Mouse (Mus musculus) forebrain, embryonic 13.5 days (tissue): Measurements from ENCODE around the gene Irs2. TPM values are rescaled to one million over a fixed set of nuclear protein-coding genes. Genes with fewer than 3 reads are reported as not detected.
A peak's percentile ranks its signal among the peaks of the same experiment; 100 is the strongest.

Experiments used
- ATAC-seq: fragments of 200-750 bp; cut with Nextera tagmentation; 2 replicates; pipeline ENCODE4 v1.8.0; 2017
- H3K27ac ChIP-seq: fragments of 300-500 bp; sonication (generic); 2 replicates; pipeline ENCODE4 v1.5.1; 2015; ENCODE audit warnings: inconsistent platforms, mild to moderate bottlenecking, moderate library complexity
- H3K27me3 ChIP-seq: fragments of 300-500 bp; sonication (generic); 2 replicates; pipeline ENCODE4 v1.6.1; 2015; ENCODE audit warnings: mild to moderate bottlenecking, inconsistent platforms
- H3K36me3 ChIP-seq: fragments of 300-500 bp; sonication (generic); 2 replicates; pipeline ENCODE4 v1.6.1; 2015; ENCODE audit warnings: mild to moderate bottlenecking, inconsistent platforms; ENCODE audit not compliant: poor library complexity, severe bottlenecking
- H3K4me1 ChIP-seq: fragments of 300-500 bp; sonication (generic); 2 replicates; pipeline ENCODE4 v1.6.1; 2015; ENCODE audit warnings: inconsistent platforms
- H3K4me2 ChIP-seq: fragments of 300-500 bp; sonication (generic); 2 replicates; pipeline ENCODE4 v1.6.1; 2015; ENCODE audit warnings: inconsistent platforms, mild to moderate bottlenecking, moderate library complexity
- H3K4me3 ChIP-seq: fragments of 300-500 bp; sonication (generic); 2 replicates; pipeline ENCODE4 v1.5.1; 2015; ENCODE audit warnings: mild to moderate bottlenecking, inconsistent platforms
- H3K9ac ChIP-seq: fragments of 300-500 bp; sonication (generic); 2 replicates; pipeline ENCODE4 v1.6.1; 2015; ENCODE audit warnings: mild to moderate bottlenecking, inconsistent platforms
- H3K9me3 ChIP-seq: fragments of 300-500 bp; sonication (generic); replicated peaks from 2 replicates; pipeline ENCODE4 v1.6.1; 2016; ENCODE audit warnings: inconsistent platforms
- WGBS: fragments of 180-500 bp; shearing (Covaris S2); methylation state at CpG from one replicate; pipeline ENCODE4 v1.1.7; 2015; 5-methylcytosine and 5-hydroxymethylcytosine counted together
- polyA plus RNA-seq: library from polyadenylated mRNA; unstranded; fragments of >200 nt; fragmentation: Nextera tagmentation; extraction: Ambion mirVana; gene quantifications from 2 replicates; pipeline ENCODE4 v1.2.1, GENCODE M21; 2015

Irs2 gene
- polyA plus RNA-seq = 4.5 and 5.2 TPM in 2 replicates

DNA sequence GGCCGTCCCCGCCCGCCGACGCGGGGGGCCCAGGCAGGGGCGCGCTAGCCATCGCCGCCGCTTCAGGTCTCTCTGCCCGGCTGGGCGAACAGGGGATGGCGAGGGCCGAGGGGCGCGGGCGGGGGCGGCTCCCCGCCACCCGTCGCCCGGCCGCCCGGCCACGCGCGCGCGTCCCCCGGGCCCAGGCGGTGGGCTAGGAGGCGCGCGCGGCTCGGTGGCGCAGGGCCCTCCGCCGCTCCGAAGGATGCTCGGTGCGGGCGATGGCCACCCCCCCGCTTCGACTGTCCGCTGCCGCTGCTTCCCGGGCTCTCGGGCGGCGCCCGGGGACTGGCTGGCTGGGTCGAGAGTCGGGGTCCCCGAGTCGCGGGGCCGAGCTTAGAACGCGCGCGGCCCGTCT, at the start of gene Irs2:
Gene Irs2 (minus strand): TSS at position 80 of the 397 bp plus-strand sequence.
- H3K4me1 ChIP-seq = peaks cover 64% of the 10 kb centered on the region
- peak within 1 kb of the TSS; percentile 93 for H3K9ac ChIP-seq
- H3K27me3 ChIP-seq = no peaks in the 10 kb centered on the region; the same call in 1 of the 2 replicates
- WGBS = 0% methylated on average over 43 of the region's 64 CpGs
- peak; percentile 5 for ATAC-seq
- peak within 1 kb of the TSS; percentile 99 for H3K27ac ChIP-seq
- peak within 1 kb of the TSS; percentile 83 for H3K4me3 ChIP-seq
- H3K4me2 ChIP-seq = peak within 1 kb of the TSS; percentile 90
- H3K9me3 ChIP-seq = no peaks in the 10 kb centered on the region
- H3K36me3 ChIP-seq = peaks cover 13% of the 10 kb centered on the region

DNA sequence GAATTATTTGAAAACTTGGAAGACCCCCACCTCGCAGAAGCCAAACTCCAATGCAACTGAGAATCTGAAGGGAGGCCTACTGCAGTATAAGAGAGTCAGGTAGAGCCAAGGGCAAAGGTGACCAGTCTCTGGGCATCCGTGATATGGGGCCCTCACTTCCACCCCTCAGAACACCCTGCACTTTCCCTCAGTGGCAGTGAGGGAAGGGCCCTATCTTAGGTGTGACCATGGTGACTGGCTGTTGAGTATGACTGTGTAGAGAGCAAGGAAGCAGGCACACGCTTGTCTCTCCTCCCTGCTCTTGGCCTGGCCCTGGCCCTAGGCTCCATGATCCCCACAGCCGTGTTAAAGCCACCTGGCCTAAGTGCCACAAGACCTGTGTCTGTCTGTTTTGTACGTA, 48.4 kb upstream of the Irs2 start:
- H3K4me1 ChIP-seq = no peaks in the 10 kb centered on the region
- no peak overlapping the region for H3K4me2 ChIP-seq
- no peaks in the 10 kb centered on the region for H3K9me3 ChIP-seq
- H3K9ac ChIP-seq = no peak overlapping the region
- H3K36me3 ChIP-seq = no peaks in the 10 kb centered on the region
- H3K4me3 ChIP-seq = no peak overlapping the region
- WGBS = 90% methylated on average over 5 of the region's 5 CpGs
- no peak for ATAC-seq
- no peak overlapping the region for H3K27ac ChIP-seq
- no peaks in the 10 kb centered on the region for H3K27me3 ChIP-seq

DNA sequence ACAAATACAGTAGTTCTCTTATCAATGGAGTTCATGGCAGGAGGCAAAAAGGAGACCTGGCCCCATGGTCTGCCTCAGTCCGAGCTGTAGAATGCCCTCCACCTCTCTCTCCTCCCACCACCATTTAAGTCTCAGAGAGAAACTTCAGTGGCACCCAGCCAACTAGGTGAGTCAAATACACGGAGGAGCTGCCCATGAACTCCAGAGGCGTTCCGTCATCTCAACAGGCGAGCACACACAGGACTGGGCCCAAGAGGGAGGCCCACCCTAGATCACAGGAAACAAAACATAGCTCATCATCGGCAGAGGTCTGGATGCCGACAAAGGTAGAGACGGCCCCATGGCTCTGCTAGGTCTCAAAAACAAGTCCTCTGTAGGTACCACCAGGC, 47.9 kb upstream of the Irs2 start:
- no peak for ATAC-seq
- H3K9me3 ChIP-seq = no peaks in the 10 kb centered on the region
- H3K4me2 ChIP-seq = no peak overlapping the region
- no peak overlapping the region for H3K4me3 ChIP-seq
- no peaks in the 10 kb centered on the region for H3K27me3 ChIP-seq
- H3K4me1 ChIP-seq = no peaks in the 10 kb centered on the region
- no peaks in the 10 kb centered on the region for H3K36me3 ChIP-seq
- H3K9ac ChIP-seq = no peak overlapping the region
- WGBS = 88% methylated on average over 8 of the region's 8 CpGs
- no peak overlapping the region for H3K27ac ChIP-seq

DNA sequence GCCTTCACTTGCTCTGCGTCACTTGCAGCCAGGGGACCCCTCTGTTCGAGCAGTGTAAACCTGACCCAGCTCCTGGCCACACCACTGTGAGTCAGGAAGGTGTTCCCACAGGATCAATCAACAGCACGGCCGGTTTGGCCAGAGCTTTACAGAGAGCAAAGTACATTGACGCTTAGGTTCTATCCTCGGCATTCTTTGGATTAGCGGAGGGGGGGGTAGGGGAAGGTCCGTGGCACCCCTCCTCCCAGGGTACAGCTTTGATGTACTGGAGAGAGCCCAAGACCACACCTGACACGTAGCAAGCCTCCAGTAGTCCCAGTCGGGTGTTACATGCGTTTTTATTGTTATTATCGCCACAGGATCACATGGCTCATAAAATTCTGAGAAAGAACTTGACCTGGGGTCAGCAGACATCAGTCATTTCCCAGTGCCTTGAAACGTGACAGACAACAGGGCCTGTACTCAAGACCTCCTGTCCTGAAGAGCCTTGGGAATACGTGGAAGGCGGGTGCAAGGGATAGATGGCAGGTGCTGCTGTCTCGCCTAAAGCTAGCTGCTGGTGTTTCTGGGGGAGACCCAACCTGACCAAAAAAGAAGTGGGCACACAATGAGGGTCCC, 47.4 kb upstream of the Irs2 start:
- no peak for ATAC-seq
- Histone ChIP-seq H3K36me3 (no peaks in the 10 kb centered on the region), H3K9ac (no peak overlapping the region), H3K4me3 (no peak overlapping the region), H3K27me3 (no peaks in the 10 kb centered on the region), H3K4me1 (no peaks in the 10 kb centered on the region), H3K27ac (no peak overlapping the region), H3K9me3 (no peaks in the 10 kb centered on the region), H3K4me2 (no peak overlapping the region)
- 77% methylated on average over 16 of the region's 16 CpGs for WGBS

DNA sequence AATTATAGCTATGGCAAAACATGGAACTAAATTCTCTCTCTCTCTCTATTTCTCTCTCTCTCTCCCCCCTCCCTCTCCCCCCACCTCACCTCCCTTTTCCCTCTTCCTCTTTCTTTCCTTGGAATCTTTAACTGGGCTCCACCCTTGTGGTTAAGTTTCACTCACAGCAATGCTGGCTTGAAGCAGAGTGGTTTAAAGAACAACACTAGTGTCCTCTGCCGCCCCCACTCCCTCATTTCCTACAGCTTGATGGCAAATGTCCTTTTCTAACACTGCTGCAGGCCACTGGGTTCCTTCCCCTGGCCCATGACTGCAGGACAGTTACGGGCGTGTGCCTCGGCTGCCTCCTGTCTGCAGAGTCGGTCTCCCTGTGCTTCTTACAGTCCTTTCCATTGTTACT, 41.6 kb upstream of the Irs2 start:
- Histone ChIP-seq H3K4me3 (no peak overlapping the region), H3K27ac (no peak overlapping the region), H3K4me1 (no peaks in the 10 kb centered on the region), H3K4me2 (no peak overlapping the region), H3K9ac (no peak overlapping the region), H3K27me3 (no peaks in the 10 kb centered on the region), H3K36me3 (no peaks in the 10 kb centered on the region), H3K9me3 (no peaks in the 10 kb centered on the region)
- no peak for ATAC-seq
- WGBS = 64% methylated on average over 5 of the region's 5 CpGs

DNA sequence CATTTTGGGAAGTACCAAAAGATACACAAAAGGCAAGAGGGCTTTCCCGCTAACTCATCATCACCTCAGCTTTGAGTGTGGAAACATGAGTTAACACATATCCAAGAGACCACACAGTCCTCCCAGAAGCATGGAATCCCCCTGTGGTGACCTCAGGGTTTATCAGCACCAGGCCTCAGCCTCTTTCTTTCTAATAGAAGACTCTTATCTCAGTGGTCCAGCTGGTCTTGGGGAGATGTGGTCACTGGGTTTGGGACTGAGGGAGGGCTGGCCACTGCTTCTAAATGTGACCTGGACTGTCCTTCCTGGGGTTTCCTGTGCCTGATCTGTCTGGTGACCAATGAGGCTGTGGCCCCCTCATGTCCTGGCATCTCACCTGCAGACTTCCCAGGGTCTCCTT, 39.6 kb upstream of the Irs2 start:
- Histone ChIP-seq H3K9ac (no peak overlapping the region), H3K4me2 (no peak overlapping the region), H3K27me3 (no peaks in the 10 kb centered on the region), H3K36me3 (no peaks in the 10 kb centered on the region), H3K4me3 (no peak overlapping the region), H3K27ac (no peak overlapping the region), H3K9me3 (no peaks in the 10 kb centered on the region), H3K4me1 (no peaks in the 10 kb centered on the region)
- ATAC-seq = no peak
- 91% methylated on average over 1 of the region's 1 CpGs for WGBS

DNA sequence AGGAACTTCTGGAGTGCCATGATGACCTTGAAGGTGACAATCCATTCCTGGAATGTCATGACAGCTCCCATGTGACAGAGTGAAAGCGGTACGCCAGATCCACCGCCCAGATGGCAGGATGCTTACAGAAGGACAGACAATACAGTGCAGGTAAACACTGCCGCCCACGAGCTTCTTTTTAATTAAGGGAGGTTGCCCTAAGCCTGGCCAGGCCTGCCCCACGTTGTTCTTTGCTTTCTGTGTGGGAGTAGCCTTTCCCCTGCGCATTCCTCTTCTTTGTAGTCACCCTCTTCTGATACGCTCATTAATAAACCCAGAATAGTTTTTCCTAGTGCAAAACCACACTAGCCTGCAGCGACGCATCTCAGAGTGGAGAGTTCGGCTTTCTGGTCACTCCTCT, 36.4 kb upstream of the Irs2 start:
- WGBS = 68% methylated on average over 11 of the region's 11 CpGs
- H3K27ac ChIP-seq = no peak overlapping the region
- no peaks in the 10 kb centered on the region for H3K4me1 ChIP-seq
- no peak overlapping the region for H3K4me3 ChIP-seq
- no peak for ATAC-seq
- no peak overlapping the region for H3K9ac ChIP-seq
- H3K9me3 ChIP-seq = no peaks in the 10 kb centered on the region
- no peaks in the 10 kb centered on the region for H3K36me3 ChIP-seq
- H3K27me3 ChIP-seq = no peaks in the 10 kb centered on the region
- H3K4me2 ChIP-seq = no peak overlapping the region

DNA sequence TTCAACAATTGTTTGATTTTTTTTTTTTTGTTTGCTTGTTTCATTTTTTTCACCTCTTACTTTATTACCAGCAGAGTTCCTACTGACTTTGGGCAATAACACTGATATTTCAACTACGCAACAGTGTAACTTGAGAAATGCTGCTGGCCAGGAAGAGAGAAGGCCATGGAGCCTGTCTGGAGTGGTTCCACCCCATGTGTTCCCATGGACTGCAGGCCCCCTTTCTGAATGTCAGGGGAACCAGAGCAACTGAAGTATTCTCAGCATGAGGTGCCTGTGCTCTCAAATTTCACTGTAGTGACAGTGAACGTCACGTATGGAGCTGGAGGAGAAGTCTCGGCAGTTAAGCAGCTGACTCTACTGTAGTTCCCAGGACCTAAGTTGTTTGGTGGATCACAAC, 35.3 kb upstream of the Irs2 start:
- no peaks in the 10 kb centered on the region for H3K36me3 ChIP-seq
- no peak overlapping the region for H3K27ac ChIP-seq
- WGBS = 82% methylated on average over 4 of the region's 4 CpGs
- no peaks in the 10 kb centered on the region for H3K4me1 ChIP-seq
- H3K4me2 ChIP-seq = no peak overlapping the region
- no peak overlapping the region for H3K4me3 ChIP-seq
- no peak for ATAC-seq
- no peaks in the 10 kb centered on the region for H3K27me3 ChIP-seq
- no peaks in the 10 kb centered on the region for H3K9me3 ChIP-seq
- no peak overlapping the region for H3K9ac ChIP-seq

DNA sequence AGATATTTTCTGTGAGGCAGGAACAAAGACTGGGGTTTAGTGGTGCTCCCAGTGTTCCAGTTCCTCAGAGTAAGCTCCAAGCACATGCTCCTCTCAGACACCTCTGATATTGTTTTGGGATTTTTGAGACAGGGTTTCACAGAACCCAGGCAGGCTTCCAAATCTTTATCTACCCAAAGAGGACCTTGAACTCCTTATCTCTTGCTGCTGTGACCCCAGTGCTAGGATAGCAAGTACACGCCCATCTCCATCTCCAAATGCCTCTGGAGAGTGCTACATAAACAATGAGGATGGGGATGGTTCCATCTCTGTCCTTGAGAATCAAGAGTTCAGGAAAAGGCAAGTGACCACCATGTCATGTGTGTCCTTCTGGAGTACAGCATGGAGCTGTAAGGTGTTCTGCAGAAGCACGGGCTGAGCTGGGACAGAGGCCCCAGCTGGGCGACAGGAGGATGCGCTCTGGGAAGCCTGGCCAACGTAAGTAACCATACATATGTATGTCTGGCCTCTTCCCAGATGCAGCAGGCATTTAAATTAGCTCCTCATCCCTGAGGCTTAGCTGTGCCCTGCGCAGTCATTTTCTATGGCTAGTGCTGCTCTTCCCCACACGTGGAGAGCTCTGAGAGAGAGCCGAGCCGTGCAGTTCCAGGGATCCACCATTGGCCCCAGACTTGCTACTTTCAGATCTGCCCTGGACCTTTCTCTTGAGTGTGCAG, 34.8 kb upstream of the Irs2 start:
- WGBS = 77% methylated on average over 9 of the region's 9 CpGs
- H3K27me3 ChIP-seq = no peaks in the 10 kb centered on the region
- no peaks in the 10 kb centered on the region for H3K36me3 ChIP-seq
- no peak overlapping the region for H3K9ac ChIP-seq
- H3K4me2 ChIP-seq = no peak overlapping the region
- no peak for ATAC-seq
- H3K27ac ChIP-seq = no peak overlapping the region
- H3K4me1 ChIP-seq = no peaks in the 10 kb centered on the region
- H3K9me3 ChIP-seq = no peaks in the 10 kb centered on the region
- H3K4me3 ChIP-seq = no peak overlapping the region

DNA sequence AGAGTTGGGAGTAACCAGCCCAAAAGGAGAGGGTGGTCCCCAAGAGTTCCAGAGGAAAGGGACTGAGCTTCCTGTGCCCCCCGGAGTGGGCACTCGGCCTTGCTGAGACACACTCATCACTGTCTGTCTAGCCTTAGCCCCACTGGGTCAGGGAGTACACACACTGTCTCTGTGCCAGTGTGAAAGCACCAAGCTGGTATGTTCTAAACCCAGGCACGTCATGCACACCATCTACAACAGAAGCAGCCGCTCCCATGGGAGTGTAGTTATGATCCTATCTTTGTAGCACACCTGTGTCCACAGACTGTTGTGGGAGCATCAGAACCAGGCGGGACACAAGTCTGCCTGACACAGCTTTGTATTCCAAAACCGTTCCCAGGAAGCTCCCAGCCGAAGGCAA, 31.8 kb upstream of the Irs2 start:
- no peak overlapping the region for H3K4me3 ChIP-seq
- WGBS = 90% methylated on average over 7 of the region's 7 CpGs

DNA sequence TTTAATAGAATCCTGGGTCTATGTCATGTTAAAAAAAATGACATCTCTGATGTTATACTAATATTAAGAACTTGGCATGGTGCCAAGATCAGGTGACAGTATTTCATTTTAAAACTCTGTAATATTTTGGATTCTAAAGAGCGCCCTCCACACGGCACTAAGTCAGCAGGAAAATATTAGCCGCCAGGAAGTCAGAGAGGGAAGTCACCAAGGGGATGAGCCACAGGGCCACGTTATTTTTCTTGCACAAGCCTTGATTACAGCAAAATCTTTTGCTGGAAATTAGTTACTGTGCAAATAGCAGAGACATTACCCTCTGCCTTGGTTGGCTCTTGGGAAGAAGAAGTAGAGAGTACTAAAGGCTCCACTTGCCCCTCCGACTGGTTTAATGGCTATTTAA, 30.5 kb upstream of the Irs2 start:
- no peak overlapping the region for H3K9ac ChIP-seq
- H3K27me3 ChIP-seq = no peaks in the 10 kb centered on the region
- H3K9me3 ChIP-seq = no peaks in the 10 kb centered on the region
- H3K4me1 ChIP-seq = peaks cover 16% of the 10 kb centered on the region
- WGBS = 91% methylated on average over 5 of the region's 5 CpGs
- H3K4me3 ChIP-seq = no peak overlapping the region
- ATAC-seq = no peak
- H3K4me2 ChIP-seq = no peak overlapping the region
- H3K27ac ChIP-seq = no peak overlapping the region
- H3K36me3 ChIP-seq = no peaks in the 10 kb centered on the region

More for the DNA sequence above, 31.8 kb upstream of the Irs2 start:
- H3K9me3 ChIP-seq = no peaks in the 10 kb centered on the region
- H3K9ac ChIP-seq = no peak overlapping the region
- no peaks in the 10 kb centered on the region for H3K27me3 ChIP-seq
- H3K27ac ChIP-seq = no peak overlapping the region
- H3K4me2 ChIP-seq = no peak overlapping the region
- H3K4me1 ChIP-seq = peaks cover 16% of the 10 kb centered on the region
- ATAC-seq = no peak
- no peaks in the 10 kb centered on the region for H3K36me3 ChIP-seq

DNA sequence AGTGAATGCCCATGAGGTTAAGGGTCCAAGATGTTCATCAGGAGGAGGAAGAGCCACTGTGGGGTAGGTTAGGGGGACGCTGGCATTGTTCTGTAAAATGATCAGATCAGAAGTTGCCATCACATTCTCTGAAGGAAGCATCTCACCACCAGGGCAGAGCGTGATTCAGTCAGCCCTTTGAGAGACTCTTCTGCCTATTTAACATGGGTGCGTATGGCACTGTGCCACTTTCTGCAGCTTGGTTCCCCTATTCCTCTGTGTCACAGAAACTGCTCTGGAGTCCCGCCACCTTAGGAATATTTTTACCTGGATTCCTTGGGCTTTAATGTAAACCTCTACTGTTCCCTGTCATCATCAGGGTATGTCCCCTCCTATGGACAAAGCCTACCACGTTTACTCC, 30.1 kb upstream of the Irs2 start:
- Histone ChIP-seq H3K9ac (no peak overlapping the region), H3K27ac (no peak overlapping the region), H3K4me1 (peaks cover 16% of the 10 kb centered on the region), H3K4me2 (no peak overlapping the region), H3K4me3 (no peak overlapping the region), H3K36me3 (no peaks in the 10 kb centered on the region), H3K9me3 (no peaks in the 10 kb centered on the region), H3K27me3 (no peaks in the 10 kb centered on the region)
- ATAC-seq = no peak
- WGBS = 91% methylated on average over 5 of the region's 5 CpGs

DNA sequence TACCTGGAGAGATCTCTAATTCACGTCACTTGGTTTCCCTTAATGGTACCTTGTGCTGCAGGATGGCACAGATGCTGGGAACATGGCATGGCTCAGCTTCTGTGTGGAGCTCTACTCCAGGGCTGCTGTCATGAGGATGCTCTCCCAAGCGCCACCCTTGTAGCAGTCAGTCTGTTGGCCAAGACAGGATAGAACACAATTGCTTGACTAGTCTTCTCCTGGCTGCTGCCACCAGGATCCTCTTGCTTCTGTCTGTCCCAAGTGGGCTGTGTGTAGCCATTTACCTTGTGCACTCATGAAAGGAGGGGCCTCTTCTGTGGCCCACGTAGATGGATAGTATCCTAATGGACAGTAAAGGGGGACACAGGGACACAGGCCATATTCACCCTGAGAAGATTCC, 28.5 kb upstream of the Irs2 start:
- Histone ChIP-seq H3K9me3 (no peaks in the 10 kb centered on the region), H3K4me3 (no peak overlapping the region), H3K27me3 (no peaks in the 10 kb centered on the region), H3K27ac (no peak overlapping the region), H3K4me1 (peaks cover 16% of the 10 kb centered on the region), H3K4me2 (no peak overlapping the region), H3K36me3 (no peaks in the 10 kb centered on the region), H3K9ac (no peak overlapping the region)
- ATAC-seq = no peak
- WGBS = 70% methylated on average over 3 of the region's 3 CpGs
